Mouse (Mus musculus) hindbrain, embryonic 14.5 days (tissue): ENCODE data around the gene Thada. TPM values are rescaled to one million over a fixed set of nuclear protein-coding genes. Genes with fewer than 3 reads are reported as not detected.
"Not testable (repeated sequence)": the region's sequence is repeated elsewhere in the genome, so short reads cannot be mapped to it uniquely, and the experiment has no call there.

ENCODE experiments used
- ATAC-seq: fragments of 200-750 bp; cut with Nextera tagmentation; 2 replicates; pipeline ENCODE4 v1.8.0; 2017; ENCODE audit warnings: moderate number of reproducible peaks, mild to moderate bottlenecking, moderate TSS enrichment, moderate library complexity; ENCODE audit not compliant: low FRiP score
- DNase-seq: peaks from one replicate; pipeline ENCODE4 v3.0.0-alpha.2; 2015; ENCODE audit warnings: low spot score
- H3K27ac ChIP-seq: fragments of 300-500 bp; sonication (generic); 2 replicates; pipeline ENCODE4 v1.5.1; 2014; ENCODE audit warnings: mild to moderate bottlenecking, moderate library complexity
- H3K27me3 ChIP-seq: fragments of 300-500 bp; sonication (generic); 2 replicates; pipeline ENCODE4 v1.6.1; 2014; ENCODE audit warnings: mild to moderate bottlenecking, low read length, mixed read lengths; ENCODE audit not compliant: control insufficient read depth, insufficient read depth
- H3K36me3 ChIP-seq: fragments of 300-500 bp; sonication (generic); replicated peaks from 2 replicates; pipeline ENCODE4 v1.6.1; 2014; ENCODE audit not compliant: control insufficient read depth, insufficient read depth
- H3K4me1 ChIP-seq: fragments of 300-500 bp; sonication (generic); replicated peaks from 2 replicates; pipeline ENCODE4 v1.6.1; 2014; ENCODE audit warnings: antibody characterized with exemption, low read length, mixed read lengths; ENCODE audit not compliant: control insufficient read depth, insufficient read depth
- H3K4me2 ChIP-seq: fragments of 300-500 bp; sonication (generic); replicated peaks from 2 replicates; pipeline ENCODE4 v1.6.1; 2014; ENCODE audit warnings: mild to moderate bottlenecking, moderate library complexity
- H3K4me3 ChIP-seq: fragments of 300-500 bp; sonication (generic); replicated peaks from 2 replicates; pipeline ENCODE4 v1.5.1; 2014; ENCODE audit warnings: mild to moderate bottlenecking, low read length
- H3K9ac ChIP-seq: fragments of 300-500 bp; sonication (generic); 2 replicates; pipeline ENCODE4 v1.6.1; 2014
- H3K9me3 ChIP-seq: fragments of 300-500 bp; sonication (generic); 2 replicates; pipeline ENCODE4 v1.6.1; 2016; ENCODE audit warnings: low read length; ENCODE audit not compliant: control insufficient read depth
- WGBS: fragments of 180-500 bp; shearing (Covaris S2); extraction: QIAGEN DNeasy Blood & Tissue Kit; methylation state at CpG from one replicate; pipeline ENCODE4 v1.1.7; 2014; 5-methylcytosine and 5-hydroxymethylcytosine counted together
- polyA plus RNA-seq: library from polyadenylated mRNA; unstranded; fragments of >200 nt; fragmentation: Nextera tagmentation; extraction: Ambion mirVana; gene quantifications from 2 replicates; pipeline ENCODE4 v1.2.1, GENCODE M21; 2014

Gene Thada
- polyA plus RNA-seq, 1 experiment from 2014 or later: 9.0 TPM

DNA sequence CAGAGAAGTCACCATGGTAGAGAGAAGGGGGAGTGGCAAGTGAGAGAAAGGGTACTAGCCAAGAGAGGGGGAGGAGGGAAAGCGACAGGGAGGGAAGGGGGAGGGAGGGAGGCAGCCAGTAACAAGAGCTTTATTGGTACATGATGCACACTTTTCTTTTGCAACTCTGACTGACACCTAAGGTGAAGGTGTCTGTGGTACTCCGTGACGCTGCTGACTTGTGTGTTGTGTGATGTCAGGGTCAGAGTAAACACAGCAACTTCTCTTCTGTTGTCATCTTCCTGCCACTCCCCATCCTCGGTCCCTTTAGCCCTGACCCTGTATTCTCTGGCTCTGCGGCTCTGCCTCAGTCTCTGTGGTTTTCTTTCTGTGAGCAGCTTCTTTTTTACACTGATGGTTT is 239.8 kb downstream of the Thada start:
- Histone ChIP-seq H3K36me3 (peaks cover 41% of the 10 kb centered on the region), H3K4me3 (no peak overlapping the region), H3K9me3 (no peaks in the 10 kb centered on the region), H3K4me1 (no peaks in the 10 kb centered on the region), H3K27ac (no peak overlapping the region), H3K4me2 (no peak overlapping the region), H3K27me3 (no peaks in the 10 kb centered on the region), H3K9ac (no peak overlapping the region)
- no peak for ATAC-seq
- no peak for DNase-seq
- WGBS: 74% methylated on average over 5 of the region's 5 CpGs

DNA sequence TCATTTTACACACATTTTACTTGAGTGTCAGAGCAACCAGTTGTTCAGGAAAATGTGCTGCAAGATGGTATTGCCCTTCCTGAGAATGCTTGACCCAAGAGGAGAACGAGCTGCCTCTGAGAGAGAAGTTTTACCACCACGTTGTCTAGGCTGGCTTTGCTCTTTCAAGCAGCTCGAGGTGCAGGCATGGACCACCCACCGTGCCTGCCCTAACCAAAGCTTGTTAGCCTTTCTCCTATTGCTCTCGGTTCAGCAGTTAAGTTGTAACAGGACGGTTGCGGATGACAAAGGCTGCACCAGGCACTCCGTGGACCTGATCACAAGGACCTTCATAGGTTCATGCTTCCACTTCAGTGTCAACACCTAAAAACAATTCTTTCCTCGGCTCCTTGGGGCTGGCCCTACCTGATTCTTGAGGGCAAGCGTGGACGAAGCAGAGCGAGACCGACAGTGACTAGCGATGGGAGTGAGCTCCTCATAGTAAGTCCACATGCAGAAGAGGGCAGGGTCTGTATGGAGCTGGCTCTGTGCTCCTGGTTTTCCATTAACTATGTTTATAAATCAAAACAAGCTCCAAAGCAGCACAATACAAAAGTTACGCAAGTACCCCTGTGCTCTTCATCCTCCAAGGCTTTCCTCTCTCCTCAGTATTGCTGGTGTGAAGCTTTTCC is 241.7 kb downstream of the Thada start:
- H3K27ac ChIP-seq: no peak overlapping the region
- peaks cover 47% of the 10 kb centered on the region for H3K36me3 ChIP-seq
- DNase-seq: no peak
- no peak overlapping the region for H3K9ac ChIP-seq
- no peak overlapping the region for H3K4me2 ChIP-seq
- H3K27me3 ChIP-seq: no peaks in the 10 kb centered on the region
- ATAC-seq: no peak
- 67% methylated on average over 15 of the region's 15 CpGs for WGBS
- no peak overlapping the region for H3K4me3 ChIP-seq
- H3K9me3 ChIP-seq: no peaks in the 10 kb centered on the region
- H3K4me1 ChIP-seq: no peaks in the 10 kb centered on the region

DNA sequence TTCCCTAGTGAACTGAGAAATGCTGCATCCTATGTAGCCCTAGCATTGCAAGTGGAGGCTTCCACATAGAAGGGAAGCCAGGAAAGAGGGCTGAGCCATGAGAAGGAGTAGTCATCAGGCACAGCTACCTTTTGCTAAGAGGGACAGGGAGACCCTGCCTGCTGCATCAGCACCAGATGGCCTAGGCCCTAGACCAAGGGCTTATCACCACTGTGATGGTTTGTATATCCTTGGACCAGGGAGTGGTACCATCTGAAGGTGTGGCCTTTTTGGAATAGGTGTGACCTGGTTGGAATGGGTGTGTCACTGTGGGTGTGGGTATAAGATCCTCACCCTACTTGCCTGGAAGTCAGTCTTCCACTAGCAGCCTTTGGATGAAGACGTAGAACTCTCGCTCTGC is 247.2 kb downstream of the Thada start:
- H3K27me3 ChIP-seq, H3K9me3 ChIP-seq, H3K4me1 ChIP-seq, H3K9ac ChIP-seq, H3K4me3 ChIP-seq, ATAC-seq, H3K27ac ChIP-seq, DNase-seq, H3K4me2 ChIP-seq: not testable (repeated sequence)
- 93% methylated on average over 2 of the region's 2 CpGs for WGBS
- peaks cover 21% of the 10 kb centered on the region for H3K36me3 ChIP-seq

DNA sequence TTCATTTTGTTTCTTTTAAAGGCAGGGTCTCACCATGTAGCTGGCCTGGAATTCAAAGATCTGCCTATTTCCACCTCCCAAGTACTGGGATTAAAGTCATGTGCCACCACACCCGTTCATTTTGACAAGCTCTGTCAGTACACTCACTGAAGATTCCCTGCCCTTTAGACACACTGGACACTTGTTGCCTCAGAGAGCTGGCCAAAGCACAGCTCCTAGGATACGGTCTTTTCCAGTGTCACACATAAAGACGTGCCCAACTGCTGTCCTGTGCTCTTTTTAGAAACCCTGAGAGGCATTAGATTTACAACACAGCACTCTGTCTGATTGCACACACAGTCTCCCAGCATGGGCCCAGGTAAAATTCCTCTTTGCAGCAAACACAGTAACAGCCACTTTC is 248.3 kb downstream of the Thada start:
- H3K27ac ChIP-seq: no peak overlapping the region
- H3K9ac ChIP-seq: no peak overlapping the region
- H3K4me2 ChIP-seq: no peak overlapping the region
- no peak overlapping the region for H3K4me3 ChIP-seq
- H3K9me3 ChIP-seq: no peaks in the 10 kb centered on the region
- H3K4me1 ChIP-seq: no peaks in the 10 kb centered on the region
- 86% methylated on average over 3 of the region's 3 CpGs for WGBS
- no peaks in the 10 kb centered on the region for H3K27me3 ChIP-seq
- no peak for DNase-seq
- no peak for ATAC-seq
- peaks cover 17% of the 10 kb centered on the region for H3K36me3 ChIP-seq

DNA sequence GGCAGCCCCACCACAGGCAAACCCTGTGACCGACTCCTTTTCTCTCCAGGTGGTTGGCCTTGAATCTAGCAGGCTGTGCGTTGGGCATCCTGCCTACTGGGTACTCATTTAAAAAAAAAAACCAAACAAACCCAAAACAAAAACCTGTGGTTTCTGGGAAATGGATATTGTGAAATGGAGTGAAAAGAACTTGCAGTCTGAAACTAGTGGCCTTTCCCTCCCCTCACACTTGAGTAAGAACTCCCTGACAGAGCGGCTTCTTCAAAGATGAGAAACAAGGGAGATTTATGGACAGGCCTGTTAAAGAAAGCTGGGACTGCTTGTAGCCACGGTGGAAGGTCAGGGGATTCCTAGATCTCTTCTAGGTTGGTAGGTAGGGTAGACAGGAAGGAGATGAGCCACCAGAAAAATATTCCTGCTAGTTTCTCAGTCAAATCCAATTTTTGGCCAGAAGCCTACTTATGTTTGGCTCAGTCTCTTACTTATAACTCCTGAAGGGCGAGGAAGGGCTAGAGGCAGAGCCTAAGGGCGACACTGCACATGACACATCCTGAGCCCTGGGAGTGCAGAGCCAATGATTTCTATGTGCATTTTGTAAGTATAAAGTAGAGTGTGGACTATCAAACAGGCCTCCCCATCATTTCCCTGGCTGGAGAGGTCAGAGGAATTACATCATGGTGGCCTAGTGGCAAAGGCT is 250.6 kb downstream of the Thada start:
- Histone ChIP-seq H3K4me1 (no peaks in the 10 kb centered on the region), H3K4me2 (no peak overlapping the region), H3K9me3 (no peaks in the 10 kb centered on the region), H3K27ac (no peak overlapping the region), H3K4me3 (no peak overlapping the region), H3K36me3 (peaks cover 3% of the 10 kb centered on the region; the same call in 1 of the 2 replicates), H3K27me3 (no peaks in the 10 kb centered on the region), H3K9ac (no peak overlapping the region)
- ATAC-seq (no peak), DNase-seq (no peak)
- 81% methylated on average over 6 of the region's 6 CpGs for WGBS

DNA sequence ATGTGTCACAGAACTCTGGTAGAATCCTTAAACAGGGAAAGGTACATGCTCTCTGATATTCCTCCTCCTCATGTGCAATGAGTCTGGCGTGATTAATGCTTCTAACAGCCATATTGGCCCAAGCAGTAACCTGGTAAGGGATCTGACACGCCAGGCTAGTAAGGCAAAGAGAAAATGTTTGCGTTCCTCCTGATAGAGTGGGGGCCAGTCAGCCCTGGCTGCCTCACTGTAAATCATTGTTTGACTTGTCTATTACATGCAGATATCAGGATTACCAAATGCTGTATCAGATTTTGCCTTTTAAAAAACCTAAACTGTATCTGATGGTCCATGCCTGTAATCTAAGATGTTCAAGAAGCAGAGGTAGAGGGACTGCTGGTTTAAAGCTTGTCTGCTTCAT is 252.5 kb downstream of the Thada start:
- Histone ChIP-seq H3K27ac (no peak overlapping the region), H3K27me3 (no peaks in the 10 kb centered on the region), H3K9ac (no peak overlapping the region), H3K4me1 (no peaks in the 10 kb centered on the region), H3K36me3 (peaks cover 3% of the 10 kb centered on the region; the same call in 1 of the 2 replicates), H3K9me3 (no peaks in the 10 kb centered on the region), H3K4me3 (no peak overlapping the region), H3K4me2 (no peak overlapping the region)
- WGBS: 93% methylated on average over 3 of the region's 3 CpGs
- no peak for DNase-seq
- no peak for ATAC-seq

DNA sequence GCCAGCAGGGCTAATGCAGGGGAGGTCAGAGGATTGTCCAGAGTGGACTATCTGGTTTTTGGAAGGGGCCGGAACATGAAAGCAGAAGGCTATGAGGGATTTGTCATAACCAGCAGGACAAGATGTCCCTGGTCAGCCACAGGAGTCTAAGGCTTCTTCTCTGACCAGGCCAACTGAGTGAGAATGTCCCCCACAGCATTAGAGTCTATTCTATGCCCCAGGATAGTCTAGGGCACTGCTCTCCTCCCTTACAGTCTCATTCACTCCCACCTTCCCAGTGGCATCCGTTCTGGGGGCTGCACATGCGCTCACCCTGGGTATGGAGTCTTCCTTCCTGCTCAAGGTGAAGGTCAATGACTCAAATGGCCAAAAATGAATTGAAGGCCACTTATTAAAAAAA is 258.4 kb downstream of the Thada start:
- DNase-seq (no peak), ATAC-seq (no peak)
- Histone ChIP-seq H3K27ac (no peak overlapping the region), H3K4me2 (no peak overlapping the region), H3K9ac (no peak overlapping the region), H3K4me1 (no peaks in the 10 kb centered on the region), H3K36me3 (peaks cover 3% of the 10 kb centered on the region; the same call in 1 of the 2 replicates), H3K4me3 (no peak overlapping the region), H3K27me3 (no peaks in the 10 kb centered on the region), H3K9me3 (no peaks in the 10 kb centered on the region)
- 96% methylated on average over 3 of the region's 3 CpGs for WGBS

DNA sequence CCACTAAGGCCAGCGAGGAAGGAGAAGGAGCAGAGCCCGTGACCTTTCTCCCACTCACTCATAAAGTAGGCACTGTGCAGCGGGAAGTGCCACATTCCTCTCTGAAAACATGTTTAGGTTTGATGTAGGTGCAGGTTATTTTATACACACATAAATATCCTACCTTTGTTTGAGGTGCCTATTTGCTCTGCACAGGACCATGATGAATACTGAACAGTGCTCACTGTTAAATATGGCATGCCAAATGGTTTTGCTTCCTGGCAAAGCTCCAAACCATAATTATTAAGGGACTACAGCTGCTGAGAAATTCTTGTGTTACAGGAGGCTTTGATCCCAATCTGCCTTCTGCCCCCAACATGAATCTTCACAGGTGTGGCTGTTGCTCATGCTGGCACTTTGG is 259.8 kb downstream of the Thada start:
- no peaks in the 10 kb centered on the region for H3K4me1 ChIP-seq
- 94% methylated on average over 3 of the region's 3 CpGs for WGBS
- no peaks in the 10 kb centered on the region for H3K36me3 ChIP-seq
- H3K4me2 ChIP-seq: no peak overlapping the region
- no peak overlapping the region for H3K27ac ChIP-seq
- H3K9ac ChIP-seq: no peak overlapping the region
- DNase-seq (no peak), ATAC-seq (no peak)
- H3K9me3 ChIP-seq: no peaks in the 10 kb centered on the region
- H3K4me3 ChIP-seq: no peak overlapping the region
- no peaks in the 10 kb centered on the region for H3K27me3 ChIP-seq

DNA sequence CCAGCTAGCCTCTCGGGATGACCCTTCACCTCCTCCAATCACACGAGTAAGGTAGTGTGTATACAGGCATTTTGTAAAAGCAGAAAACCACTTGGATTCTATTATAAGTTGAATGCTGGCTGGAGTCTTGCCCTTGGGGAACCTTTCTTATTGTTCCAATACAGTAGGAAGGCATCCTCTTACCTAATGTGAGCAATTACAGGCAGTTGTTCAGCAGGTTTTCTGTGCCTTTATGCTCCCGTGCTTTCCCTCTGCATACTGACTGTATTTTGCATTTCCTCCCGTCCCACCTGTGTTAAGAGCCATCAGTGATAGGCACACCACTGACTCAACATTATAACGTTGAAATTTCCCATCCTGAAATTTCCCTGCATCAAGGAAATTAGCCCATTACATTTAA is 261.0 kb downstream of the Thada start:
- DNase-seq (no peak), ATAC-seq (no peak)
- 87% methylated on average over 5 of the region's 5 CpGs for WGBS
- Histone ChIP-seq H3K4me1 (no peaks in the 10 kb centered on the region), H3K9me3 (no peaks in the 10 kb centered on the region), H3K4me2 (no peak overlapping the region), H3K27ac (no peak overlapping the region), H3K36me3 (no peaks in the 10 kb centered on the region), H3K27me3 (no peaks in the 10 kb centered on the region), H3K9ac (no peak overlapping the region), H3K4me3 (no peak overlapping the region)
